Mouse (Mus musculus) MN1 (cell line): ENCODE measurements around the gene Ap2b1.
"Not testable (repeated sequence)": the region's sequence is repeated elsewhere in the genome, so short reads cannot be mapped to it uniquely, and the experiment has no call there.

Experiments
- DNase-seq: peaks from one replicate; pipeline ENCODE4 v3.0.0-alpha.2; 2016; ENCODE audit warnings: low spot score

Ap2b1 gene

DNA sequence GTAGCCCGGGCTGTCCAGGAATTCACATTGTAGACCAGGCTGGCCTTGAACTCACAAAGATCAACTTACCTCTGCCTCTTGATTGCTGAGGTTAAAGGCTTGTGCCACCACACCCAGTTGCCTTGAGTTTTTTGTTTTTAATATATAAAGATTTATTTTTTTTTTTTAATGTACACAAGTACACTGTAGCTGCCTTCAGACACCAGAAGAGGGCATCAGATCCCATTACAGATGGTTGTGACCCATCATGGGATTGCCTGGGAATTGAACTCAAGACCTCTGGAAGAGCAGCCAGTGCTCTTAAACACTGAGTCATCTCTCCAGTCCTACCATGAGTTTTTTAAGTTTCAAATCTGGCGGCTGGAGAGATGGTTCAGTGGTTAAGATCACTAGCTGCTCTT, 2.6 kb downstream of the Ap2b1 start:
- DNase-seq: no peak

DNA sequence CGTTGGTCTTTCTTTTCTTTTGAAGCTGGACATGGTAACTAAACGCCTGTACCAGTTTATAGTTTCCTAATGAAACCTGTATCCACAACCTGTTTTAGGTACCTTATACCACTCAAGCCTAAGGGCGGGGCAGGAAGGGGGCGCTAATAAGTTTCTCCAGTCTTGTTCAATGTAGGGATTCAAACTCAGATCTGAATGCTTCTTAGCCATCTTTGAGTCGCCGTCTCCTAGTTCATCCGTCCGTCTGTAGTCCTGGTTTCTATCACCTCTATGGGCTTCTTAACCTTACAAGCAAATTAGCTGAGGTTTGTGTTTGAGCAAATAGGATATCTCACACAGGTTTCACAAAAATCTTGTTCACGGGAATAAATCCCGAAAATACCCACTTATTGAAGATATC, 3.3 kb downstream of the Ap2b1 start:
- DNase-seq: no peak

DNA sequence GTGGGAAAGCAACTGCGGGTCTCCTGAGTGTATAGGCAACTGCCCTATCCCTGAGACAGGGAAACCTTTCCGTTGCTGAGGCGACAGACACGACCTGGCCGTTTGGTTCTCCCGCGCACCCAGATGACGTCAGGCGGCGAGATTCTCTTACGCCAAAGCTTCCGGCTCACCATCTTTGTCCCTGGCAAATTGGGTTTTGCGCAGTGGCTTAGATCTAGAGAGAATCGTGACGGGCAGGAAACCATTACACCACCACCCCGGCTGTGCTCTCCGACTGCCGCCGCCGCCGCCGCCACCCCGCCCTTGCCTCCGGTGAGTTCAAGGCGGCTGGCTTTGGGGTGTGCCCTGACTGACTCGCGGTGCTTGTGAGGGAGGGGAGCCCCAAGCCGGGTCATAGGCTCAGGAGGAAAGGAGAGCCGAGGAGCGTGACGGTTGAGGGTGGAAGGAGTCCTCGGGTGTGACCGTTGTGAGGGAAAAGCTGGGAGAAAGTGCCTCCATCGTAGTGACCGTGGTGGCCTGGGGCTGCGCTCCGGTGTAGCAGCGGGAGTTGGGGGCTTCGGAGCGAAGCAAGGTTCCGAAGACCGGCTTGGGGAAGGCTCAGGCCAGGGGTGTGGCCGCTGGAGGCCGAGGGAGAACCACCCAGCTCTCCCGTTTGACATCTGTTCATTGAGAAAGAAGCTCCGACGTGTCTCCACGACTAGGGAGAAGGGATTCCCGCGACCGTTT, 3.9 kb downstream of the Ap2b1 start, which contains the start of gene Pex12:
Gene Pex12 (minus strand): TSS at position 61 of the 726 bp plus-strand sequence.
- peak; percentile 98 for DNase-seq

DNA sequence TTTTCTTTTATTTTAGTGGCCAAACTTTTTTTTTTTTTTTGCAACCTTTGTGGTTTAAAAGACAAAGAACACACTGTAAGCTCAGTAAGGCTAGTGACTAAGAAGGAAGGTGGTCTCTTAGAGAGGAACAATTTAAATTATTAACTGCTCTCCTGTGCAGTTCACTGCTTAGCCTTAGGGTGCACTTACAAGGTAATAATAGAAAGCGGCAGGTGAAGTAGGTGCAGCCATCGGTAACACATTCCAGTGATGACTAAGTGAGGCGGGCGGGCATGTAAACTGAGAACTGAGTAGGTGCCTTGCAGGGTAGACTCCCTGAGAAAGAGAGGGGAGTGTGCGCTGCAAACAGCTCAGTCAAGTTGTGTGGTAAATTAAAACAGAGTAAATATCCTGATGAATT, 4.9 kb downstream of the Ap2b1 start:
- DNase-seq: no peak

DNA sequence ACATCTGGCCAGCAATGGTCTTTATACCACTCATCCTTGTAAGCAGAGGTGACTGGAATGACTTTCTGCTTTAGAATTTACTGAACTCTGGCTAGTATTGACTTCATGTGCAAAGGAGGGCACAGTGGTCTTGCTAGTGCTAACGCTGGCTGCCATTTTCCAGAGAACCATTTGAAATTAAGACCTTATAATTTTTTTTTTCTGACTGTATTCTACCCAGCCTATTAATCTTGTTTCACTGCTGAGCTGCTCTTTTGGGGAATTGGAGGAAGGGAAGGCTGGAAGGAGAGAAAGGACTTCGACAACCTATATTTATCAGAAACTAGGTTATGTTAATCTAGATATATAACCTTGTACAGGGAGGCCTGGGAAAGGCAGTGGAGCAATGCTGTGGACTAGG, 5.7 kb downstream of the Ap2b1 start:
- DNase-seq: no peak

DNA sequence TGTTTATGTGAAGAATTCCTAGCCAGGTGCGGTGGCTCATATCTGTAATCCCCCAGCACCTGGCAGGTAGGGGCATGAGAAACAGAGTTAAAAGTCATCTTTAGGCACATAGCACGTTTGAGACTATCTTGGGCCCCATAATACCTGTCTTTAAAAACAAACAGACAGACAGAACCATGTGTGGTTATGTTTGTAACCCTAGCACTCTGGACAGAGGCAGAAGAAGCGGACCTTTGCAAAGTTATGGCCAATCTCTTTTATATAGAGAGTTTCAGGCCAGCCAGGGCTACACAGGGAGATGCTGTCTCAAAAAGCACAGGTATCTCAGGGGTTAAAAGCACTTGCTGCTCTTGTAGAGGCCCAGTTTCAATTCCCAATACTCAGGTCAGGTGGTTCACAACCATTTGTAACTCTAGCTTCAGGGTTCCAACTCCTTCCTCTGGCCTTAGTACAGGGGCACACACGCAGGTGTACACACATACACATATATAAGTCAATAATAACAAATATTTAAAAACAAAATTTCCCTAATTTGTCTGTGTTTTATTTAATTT, 8.0 kb downstream of the Ap2b1 start:
- no peak for DNase-seq

DNA sequence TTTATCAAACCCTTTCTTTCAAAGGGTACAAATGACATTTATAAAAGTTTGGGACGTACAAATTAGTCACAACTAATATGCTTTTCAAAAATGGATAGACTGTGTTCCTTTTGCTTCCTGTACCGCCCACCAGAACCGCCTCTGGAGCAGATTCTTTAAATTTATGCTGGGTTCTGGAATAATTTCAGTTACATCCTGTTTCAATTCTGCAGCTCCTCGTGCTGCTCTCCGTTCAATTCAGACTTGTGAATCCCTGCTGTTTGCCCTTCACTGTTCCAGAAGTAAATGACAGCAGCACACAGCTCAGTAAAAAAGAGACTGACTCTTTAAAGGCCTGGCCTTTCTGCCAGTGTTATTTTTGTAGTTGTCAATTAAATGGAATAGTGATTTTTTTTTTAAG, 13.6 kb downstream of the Ap2b1 start:
- DNase-seq: no peak

DNA sequence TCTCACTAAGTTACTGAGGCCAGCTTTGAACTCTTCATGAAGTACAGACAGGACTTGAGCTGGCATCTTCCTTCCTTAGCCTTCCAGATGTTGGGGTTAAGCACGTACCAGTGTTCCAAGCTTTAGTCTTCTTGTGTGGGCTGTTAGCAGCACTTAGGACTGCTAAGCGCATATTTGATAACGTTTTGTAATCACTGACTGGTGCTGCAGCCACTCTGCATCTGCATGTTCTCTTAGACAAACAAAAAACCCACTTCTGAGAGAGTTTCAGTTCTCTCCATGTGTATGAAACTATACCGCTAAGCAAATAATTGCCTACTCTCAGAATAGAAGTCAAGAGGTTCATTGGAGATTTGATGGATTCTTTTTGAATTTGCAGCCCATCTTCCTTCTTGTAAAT, 20.2 kb downstream of the Ap2b1 start:
- no peak for DNase-seq

DNA sequence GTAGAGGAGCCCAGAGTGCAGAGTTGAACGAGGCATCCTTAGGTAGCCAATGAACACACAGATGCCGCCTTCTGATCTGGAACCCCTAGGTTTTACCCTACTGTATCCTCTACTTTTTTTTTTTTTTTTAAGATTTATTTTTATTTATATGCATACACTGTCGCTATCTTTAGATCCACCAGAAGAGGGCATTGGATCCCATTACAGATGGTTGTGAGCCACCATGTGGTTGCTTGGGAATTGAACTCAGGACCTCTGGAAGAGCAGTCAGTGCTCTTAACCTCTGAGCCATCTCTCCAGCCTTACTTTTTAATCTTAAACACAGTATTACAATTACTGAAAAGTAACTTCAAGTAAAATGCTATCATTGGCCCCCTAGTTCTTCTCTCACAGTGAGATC, 27.9 kb downstream of the Ap2b1 start:
- not testable (repeated sequence) for DNase-seq

DNA sequence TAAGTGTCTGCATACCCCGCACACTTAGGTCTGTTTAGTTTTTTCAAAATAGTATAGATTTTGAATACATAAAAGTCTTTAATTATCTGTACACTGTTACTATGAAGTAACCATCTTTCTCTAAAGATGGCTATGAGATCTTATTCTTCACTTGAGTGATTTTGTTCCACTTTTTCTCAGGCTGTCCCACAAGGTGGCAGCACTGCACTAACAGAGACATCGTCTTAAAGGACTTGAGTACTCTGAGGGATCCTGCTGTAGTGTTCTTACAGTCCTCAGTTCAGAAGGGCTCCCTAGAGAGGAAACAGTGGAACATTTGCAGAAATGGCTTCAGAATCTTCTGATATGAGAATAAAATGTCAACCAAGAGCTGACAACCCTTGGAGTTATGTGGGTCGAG, 28.6 kb downstream of the Ap2b1 start:
- DNase-seq: peak; percentile 67

DNA sequence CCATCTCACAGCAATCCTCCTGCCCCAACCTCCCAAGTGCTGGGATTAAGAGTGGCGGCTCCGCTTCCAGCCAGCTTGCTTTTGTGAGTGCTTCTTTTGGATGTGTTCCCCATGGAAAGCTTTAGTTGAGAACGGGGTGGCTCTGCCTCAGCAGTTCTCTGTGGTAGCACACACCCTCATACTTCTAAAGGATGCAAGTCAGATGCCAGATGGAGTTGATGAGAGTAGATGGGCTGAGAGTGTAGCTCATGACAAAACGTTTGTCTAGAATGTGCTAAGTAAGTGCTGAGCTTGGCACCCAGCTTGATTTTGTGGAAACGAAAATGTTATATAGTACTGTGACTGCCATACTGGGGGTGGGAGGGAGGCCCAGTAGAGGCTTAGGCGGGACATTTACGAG, 37.0 kb downstream of the Ap2b1 start:
- DNase-seq: no peak

DNA sequence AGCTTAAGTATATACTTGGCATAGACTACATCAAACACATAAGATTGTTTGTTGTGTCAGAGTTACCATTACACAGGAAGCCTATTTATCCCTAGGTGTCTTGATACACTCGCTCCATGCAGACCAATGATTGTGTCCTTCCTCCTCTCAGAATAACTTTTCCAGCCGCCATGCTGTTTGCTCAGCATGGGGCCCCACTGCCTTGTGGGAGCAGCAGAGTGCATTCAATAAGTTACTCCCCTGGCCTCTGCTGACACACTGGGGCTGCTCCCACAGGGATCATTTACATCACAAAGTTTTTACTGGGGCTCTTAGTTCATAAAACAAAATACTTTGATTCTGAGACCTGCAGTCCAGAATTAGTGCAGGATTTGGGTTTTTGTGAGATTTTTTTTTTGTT, 40.9 kb downstream of the Ap2b1 start:
- DNase-seq: no peak

DNA sequence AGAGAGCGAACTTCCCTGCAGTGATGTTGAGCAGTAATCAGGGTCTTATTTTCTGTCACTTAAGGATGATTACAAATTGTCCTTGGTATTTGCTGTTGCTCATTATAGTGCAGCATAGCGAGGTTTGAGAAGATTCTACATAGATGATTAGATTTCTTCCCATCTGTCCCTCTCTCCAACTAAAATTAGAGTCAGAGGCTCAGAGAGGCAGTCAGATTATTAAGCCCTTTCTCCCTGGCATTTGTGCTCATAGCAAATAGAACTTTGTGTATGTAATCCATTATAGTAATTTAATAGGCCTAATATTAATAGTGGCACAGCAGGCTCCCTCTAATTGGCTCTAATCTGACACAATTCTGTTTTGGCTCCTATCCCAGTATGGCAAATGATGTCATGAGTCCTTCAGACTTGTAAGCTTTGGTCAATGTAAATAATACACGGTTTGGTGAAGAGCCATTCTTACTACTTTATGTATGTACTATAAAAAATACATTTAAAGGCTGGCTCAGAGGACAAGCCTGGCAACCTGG, 43.0 kb downstream of the Ap2b1 start:
- DNase-seq: peak; percentile 75

DNA sequence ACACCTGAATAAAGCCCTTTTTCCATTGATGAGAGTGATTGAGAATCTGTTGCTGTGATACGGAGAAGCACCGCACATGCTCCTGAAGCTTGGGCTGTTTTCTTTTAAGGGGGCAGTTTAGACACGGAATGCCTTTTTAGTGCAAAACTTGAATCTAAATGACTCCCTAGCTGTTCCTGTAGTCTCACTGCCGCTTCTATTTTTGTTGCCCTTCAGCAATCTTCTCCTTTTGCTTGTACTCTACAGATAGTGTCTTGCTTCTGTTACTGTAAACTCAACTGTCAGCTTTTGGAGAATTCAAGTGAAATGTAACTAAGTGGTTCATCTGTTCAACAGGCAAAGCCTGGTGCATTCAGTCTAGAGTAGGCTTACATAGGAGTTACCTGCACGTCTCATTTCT, 56.6 kb downstream of the Ap2b1 start:
- DNase-seq: no peak

DNA sequence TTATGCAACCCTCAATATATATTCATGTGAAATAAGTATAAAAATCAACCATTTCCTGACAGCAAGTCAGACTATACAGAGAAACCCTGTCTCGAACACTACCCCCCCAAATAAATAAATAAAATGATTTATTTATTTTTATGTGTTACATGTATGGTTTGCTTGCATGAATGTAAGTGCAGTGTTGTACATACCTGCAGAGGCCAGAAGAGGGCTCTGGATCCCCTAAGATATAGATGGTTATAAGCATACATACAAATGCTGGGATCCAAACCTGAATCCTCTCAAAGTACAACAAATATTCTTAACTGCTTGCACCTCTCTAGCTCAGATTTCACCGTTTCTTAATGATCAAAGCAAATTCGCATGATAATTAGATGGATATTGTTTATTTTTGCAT, 58.6 kb downstream of the Ap2b1 start:
- DNase-seq: peak; percentile 46

DNA sequence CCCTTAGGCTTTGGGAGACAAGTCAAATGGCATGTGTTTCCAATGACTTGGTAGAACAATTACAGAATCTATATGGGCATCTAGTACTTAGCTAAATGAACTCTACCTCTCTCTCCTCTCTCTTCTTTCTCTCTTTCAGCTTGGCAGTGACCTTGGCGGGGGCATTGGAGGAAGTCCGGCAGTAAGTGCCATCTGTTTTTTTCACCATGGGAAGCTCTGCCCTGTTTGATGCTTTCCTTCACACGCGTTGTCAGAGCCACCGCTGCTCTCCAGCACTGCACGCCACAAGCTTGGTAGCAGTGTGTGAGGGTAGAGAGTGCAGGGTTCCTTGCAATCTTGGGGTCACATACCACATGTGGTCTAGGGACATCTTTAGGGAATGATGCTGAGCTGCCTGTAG, 65.8 kb downstream of the Ap2b1 start:
- no peak for DNase-seq

DNA sequence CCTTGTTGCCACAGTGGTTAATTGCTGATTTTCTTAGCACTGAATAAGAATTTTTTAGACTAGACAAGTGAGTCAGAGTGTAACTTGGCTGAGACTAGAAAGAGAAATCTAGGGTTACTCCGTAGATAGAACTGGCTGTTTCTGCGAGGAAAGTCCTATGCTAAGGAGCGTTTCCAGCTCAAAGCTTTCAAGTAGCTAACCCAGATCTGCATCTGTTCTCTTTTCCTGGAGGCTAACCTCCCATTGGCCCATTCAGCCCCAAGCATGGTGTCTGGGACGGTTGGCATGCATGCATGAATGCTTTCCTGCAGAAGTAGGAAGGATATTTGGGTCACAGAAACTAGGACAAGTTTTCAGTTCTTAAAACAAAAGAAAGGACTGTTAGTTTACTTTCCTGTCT, 72.4 kb downstream of the Ap2b1 start:
- DNase-seq: no peak

DNA sequence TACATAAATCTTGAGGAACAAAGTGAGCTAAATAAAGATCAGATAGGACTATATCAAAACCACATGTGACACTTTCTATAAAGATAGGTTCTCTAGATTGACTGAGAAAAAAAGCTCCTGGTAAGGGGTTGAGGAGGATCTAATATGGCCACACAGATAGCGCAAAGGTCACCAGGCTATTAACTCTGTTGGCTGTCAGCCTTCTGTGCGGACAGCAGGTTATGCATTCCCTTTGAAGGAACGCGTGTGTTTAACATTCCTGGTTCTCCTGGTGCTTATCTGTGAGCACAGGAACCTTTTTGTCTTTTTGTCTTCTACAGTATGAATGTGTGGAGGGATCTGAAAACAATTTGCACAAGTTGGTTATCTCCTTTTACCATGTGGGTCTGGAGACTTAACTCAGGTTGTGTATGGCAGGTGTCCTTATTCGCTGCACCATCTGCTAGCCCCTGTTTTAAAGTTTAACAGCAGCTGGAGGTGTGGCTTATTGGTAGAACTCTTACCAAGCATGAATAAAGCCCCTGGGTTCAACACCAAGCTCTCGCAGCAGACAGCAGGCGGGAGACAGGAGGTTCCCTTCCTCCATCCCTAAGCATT, 81.0 kb downstream of the Ap2b1 start:
- no peak for DNase-seq

DNA sequence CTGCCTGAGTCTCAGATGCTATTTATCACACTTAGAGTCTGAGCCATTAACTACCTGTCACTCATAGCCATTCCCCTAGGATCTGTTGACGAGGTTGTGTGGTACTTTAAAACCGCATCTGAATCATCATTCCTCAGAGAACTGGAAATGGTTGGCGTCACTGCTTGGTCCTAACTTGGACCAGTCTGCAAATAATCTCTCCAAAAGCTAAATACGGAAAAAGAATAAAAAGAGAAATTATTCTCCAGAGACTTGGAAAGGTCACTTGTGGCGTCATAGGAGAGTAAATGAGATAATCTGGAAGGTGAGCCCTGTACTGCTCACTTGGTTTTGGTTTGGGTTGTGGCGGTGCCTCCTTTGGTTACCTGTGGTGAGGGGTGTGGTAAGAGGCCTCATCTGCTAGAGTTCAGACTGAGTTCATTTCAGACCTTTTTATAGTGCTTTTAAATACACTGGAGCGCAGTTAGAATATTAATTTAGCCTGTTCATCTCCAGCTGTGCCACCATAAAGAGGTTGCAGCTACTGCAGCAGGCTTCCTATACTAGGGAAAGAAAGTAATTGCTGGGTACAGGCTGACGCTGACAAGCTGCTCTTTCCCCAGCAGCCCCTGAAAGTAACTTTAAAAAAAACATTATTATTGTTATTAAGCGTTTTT, 84.2 kb downstream of the Ap2b1 start:
- DNase-seq: no peak

DNA sequence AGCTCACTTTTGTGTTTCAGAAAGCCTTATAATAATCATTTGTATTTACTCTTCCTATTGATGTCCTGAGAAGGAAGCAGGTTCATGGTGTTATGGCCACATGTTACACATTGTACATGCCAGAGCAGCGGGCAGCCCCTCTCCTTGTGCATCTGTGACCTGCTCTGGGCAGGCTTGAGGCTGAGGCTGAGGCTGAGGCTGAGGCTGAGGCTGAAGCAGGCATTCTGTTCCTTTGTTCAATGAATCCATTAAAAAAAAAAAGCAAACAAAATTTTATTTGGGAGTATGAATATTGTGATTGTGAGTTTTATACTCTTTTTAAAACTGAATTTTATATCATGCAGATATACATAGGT, 84.7 kb downstream of the Ap2b1 start:
- DNase-seq: no peak

DNA sequence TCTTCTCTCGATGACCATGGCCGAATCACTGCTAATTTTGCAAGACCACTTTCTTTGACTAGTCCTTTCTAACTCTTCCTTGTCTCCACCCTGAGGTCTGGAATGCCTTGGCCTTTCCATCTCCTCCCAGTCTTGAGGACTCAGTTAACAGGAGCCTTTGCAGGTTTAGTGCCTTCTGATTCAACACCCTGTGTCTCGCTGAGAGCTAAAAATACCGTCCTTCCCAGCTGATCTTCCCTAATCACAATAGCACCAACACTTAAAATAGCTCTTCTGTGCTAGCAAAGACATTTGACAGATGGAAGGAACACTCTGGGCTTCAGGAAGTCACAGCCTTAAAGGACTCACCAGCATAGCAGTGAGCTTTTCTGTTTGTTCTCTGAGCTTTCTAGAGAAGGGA, 94.2 kb downstream of the Ap2b1 start:
- no peak for DNase-seq

DNA sequence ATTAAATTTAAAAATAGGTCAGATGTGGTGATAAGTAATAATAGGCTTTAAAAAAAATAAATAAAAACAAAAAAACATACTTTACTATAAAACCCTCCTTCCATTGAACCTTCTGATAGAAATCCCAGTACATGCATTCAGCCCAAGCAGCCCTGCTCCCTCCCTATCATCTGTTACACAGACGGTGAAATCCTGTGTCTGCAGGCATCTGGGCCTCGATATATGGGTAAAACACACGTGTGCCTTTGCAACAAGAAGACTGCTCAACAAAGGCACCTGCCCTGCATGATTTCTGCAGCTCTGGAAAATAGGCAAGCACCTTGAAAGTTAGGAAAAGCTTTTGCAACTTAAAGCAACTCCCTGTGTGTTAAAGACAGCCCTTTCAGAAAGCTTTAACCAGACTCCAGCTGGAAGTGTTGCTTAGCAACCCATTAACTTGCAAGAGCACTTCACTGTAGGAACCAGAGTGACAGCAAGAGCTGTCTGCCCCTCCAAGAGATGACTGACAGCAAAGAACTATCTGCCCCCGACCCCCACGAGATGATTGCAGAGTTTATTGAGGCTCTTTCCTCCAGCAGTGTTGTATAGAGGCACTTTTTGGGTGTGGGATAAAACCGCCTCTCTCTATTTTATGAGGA, 96.1 kb downstream of the Ap2b1 start:
- peak; percentile 12 for DNase-seq

DNA sequence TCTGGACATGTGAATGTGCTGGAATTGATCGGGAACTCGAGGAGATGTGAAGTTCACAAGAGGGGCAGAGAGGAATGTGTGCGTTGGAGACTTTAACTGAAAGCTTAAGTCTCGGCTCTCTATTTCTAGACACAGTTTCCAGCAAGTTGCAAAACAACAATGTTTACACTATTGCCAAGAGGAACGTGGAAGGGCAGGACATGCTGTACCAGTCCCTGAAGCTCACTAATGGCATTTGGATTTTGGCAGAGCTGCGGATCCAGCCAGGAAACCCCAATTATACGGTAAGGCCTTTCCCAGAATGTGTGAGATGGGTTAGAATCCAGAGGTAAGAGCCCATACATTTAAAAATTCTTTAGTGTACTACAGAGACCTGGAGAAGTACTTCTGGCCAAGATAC, 98.8 kb downstream of the Ap2b1 start:
- no peak for DNase-seq
